Mouse (Mus musculus): Measurements from ENCODE around the gene Mstn. TPM values are rescaled to one million over a fixed set of nuclear protein-coding genes. Genes with fewer than 3 reads are reported as not detected.

Mstn gene
- polyA plus RNA-seq (2012; rRNA removed), result 0.01 TPM in 1 of 2 replicates, not detected in the other

GRCm38 (mm10) chr1:53061340-53061739, at the start of gene Mstn:
Gene Mstn, plus strand, starts transcription at chr1:53061640.

GRCm38 (mm10) chr1:53020079-53020478, 41.4 kb upstream of the Mstn start, which contains the start of gene 1700019D03Rik:
Gene 1700019D03Rik, minus strand, starts transcription at chr1:53020179.

Other genes with a start within 250 kb of the Mstn start
- 8.6 and 8.7 TPM in 2 replicates for gene Inpp1, start 244.0 kb upstream of the Mstn start, polyA plus RNA-seq (2012; rRNA removed)
- gene Hibch, start 216.7 kb upstream of the Mstn start, polyA plus RNA-seq (2012; rRNA removed), result 23.9 TPM in 2 replicates
- 3.6 and 5.2 TPM in 2 replicates for gene 1700019D03Rik, start 41.5 kb upstream of the Mstn start, polyA plus RNA-seq (2012; rRNA removed)
- not detected in 2 replicates for gene 1700019A02Rik, start 126.0 kb downstream of the Mstn start, polyA plus RNA-seq (2012; rRNA removed)
- gene Pms1, start 235.4 kb downstream of the Mstn start, polyA plus RNA-seq (2012; rRNA removed), result 1.5 and 1.7 TPM in 2 replicates
- gene Ormdl1, start 235.5 kb downstream of the Mstn start, polyA plus RNA-seq (2012; rRNA removed), result 9.1 and 10.9 TPM in 2 replicates
- gene Gm28778, start 235.5 kb downstream of the Mstn start, polyA plus RNA-seq (2012; rRNA removed), result not detected in 2 replicates